In the genomic region with DNA sequence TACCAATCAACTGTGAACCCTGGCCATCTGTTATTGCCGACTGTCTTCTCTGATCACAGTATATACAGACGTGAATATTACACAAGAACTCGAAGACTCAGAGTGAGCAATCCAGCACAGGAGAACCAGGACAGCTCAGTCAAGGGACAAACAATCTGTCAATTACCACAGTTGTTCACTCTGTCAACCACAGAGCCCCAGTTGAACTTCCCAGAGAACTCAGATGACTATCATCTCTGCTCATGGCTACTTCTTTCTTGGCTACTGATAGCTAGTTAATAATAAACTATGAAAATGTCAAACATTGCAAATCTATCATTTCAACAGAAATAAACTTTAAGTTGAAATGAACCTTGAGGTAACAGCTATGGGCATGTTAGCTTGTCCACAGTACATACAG, we compare ENCODE assay signal across 27 mouse cellular contexts.
DNase-seq lines count a peak whose midpoint lies in the region; ATAC-seq lines count a peak whose summit lies in the region.
"Had no signal": no experiment of that assay in that cellular context is flagged by ENCODE, and none has a peak within 500 bp of the region (broad histone marks: within the 10 kb centered on the region; RNA-seq: fewer than 3 reads in every experiment).

No protein-coding gene starts in this region.

- no peak overlapping the region for H3K4me3 ChIP-seq in liver, embryonic 16.5 days (ENCODE audit: low read depth, low read length)
- no peak overlapping the region for H3K4me3 ChIP-seq in liver, embryonic 11.5 days (ENCODE audit: low read depth, low read length)
- H3K4me3 ChIP-seq in intestine, embryonic 15.5 days (replicated peaks): no peak overlapping the region
- H3K4me3 ChIP-seq: embryonic facial prominence, embryonic 13.5 days; embryonic facial prominence, embryonic 15.5 days; erythroblast, embryonic 14.5 days; forebrain, embryonic 10.5 days; forebrain, embryonic 12.5 days had no signal

- H3K9me3 ChIP-seq in liver, embryonic 16.5 days (replicated peaks; ENCODE audit: control insufficient read depth, low read length): no peaks in the 10 kb centered on the region
- no peaks in the 10 kb centered on the region for H3K9me3 ChIP-seq in liver, embryonic 11.5 days (ENCODE audit: control insufficient read depth, low read length)
- H3K9me3 ChIP-seq in intestine, embryonic 15.5 days: no peaks in the 10 kb centered on the region
- H3K9me3 ChIP-seq: embryonic facial prominence, embryonic 13.5 days; embryonic facial prominence, embryonic 15.5 days; forebrain, embryonic 10.5 days; forebrain, embryonic 12.5 days; G1E had no signal

- peak; percentile 55; the same call in 1 of the 2 replicates for ATAC-seq in liver, embryonic 16.5 days (ENCODE audit: low read depth)
- no peak for ATAC-seq in liver, embryonic 11.5 days (replicated peaks; ENCODE audit: low FRiP score)
- no peak for ATAC-seq in intestine, embryonic 15.5 days
- ATAC-seq: activated CD4-positive, CD25-positive, alpha-beta regulatory T cell, adult 4 months; CD4-positive, CD25-positive, alpha-beta regulatory T cell, adult 4 months; forebrain, embryonic 14.5 days; forebrain, embryonic 16.5 days; Patski had no signal

- H3K36me3 ChIP-seq in liver, embryonic 16.5 days (ENCODE audit: control insufficient read depth, insufficient read depth): no peaks in the 10 kb centered on the region
- H3K36me3 ChIP-seq in liver, embryonic 11.5 days (ENCODE audit: control insufficient read depth, insufficient read depth, low read length): peaks cover 4% of the 10 kb centered on the region; the same call in 1 of the 2 replicates
- H3K36me3 ChIP-seq in intestine, embryonic 15.5 days: no peaks in the 10 kb centered on the region

- no peak overlapping the region for H3K27ac ChIP-seq in liver, embryonic 16.5 days (ENCODE audit: low read length)
- no peak overlapping the region for H3K27ac ChIP-seq in liver, embryonic 11.5 days (ENCODE audit: low read depth, low read length)
- H3K27ac ChIP-seq in intestine, embryonic 15.5 days: no peak overlapping the region
- H3K27ac ChIP-seq: embryonic facial prominence, embryonic 13.5 days; embryonic facial prominence, embryonic 15.5 days; forebrain, embryonic 10.5 days; forebrain, embryonic 12.5 days had no signal

- no peak overlapping the region for H3K4me2 ChIP-seq in liver, embryonic 16.5 days (ENCODE audit: low read depth, low read length)
- H3K4me2 ChIP-seq in liver, embryonic 11.5 days: no peak overlapping the region
- H3K4me2 ChIP-seq in intestine, embryonic 15.5 days (replicated peaks): no peak overlapping the region
- H3K4me2 ChIP-seq: embryonic facial prominence, embryonic 13.5 days; embryonic facial prominence, embryonic 15.5 days; forebrain, embryonic 12.5 days had no signal

- 54% methylated on average over 3 of the region's 3 CpGs for WGBS in liver, embryonic 16.5 days (ENCODE audit: insufficient replicate concordance)
- 83% methylated on average over 3 of the region's 3 CpGs for WGBS in liver, embryonic 11.5 days
- WGBS in intestine, embryonic 15.5 days: 62% methylated on average over 3 of the region's 3 CpGs

- no peaks in the 10 kb centered on the region for H3K27me3 ChIP-seq in liver, embryonic 16.5 days (ENCODE audit: control insufficient read depth, insufficient read depth, low read depth, low read length)
- no peaks in the 10 kb centered on the region for H3K27me3 ChIP-seq in liver, embryonic 11.5 days (replicated peaks; ENCODE audit: control insufficient read depth, insufficient read depth, low read length)
- H3K27me3 ChIP-seq in intestine, embryonic 15.5 days (replicated peaks): no peaks in the 10 kb centered on the region
- H3K27me3 ChIP-seq: CH12.LX; embryonic facial prominence, embryonic 13.5 days; embryonic facial prominence, embryonic 15.5 days; forebrain, embryonic 12.5 days; Patski had no signal

- H3K9ac ChIP-seq in liver, embryonic 16.5 days (ENCODE audit: low read depth, low read length): no peak overlapping the region
- H3K9ac ChIP-seq in liver, embryonic 11.5 days (ENCODE audit: low read depth, low read length): no peak overlapping the region
- no peak overlapping the region for H3K9ac ChIP-seq in intestine, embryonic 15.5 days
- H3K9ac ChIP-seq: embryonic facial prominence, embryonic 13.5 days; embryonic facial prominence, embryonic 15.5 days; forebrain, embryonic 12.5 days had no signal

- no peak for DNase-seq in liver, embryonic 11.5 days (ENCODE audit: low spot score)
- peak; percentile 40 for DNase-seq in 416B (ENCODE audit: low read depth)
- peak; percentile 33 for DNase-seq in brain, adult 2 months (ENCODE audit: low read depth, low spot score)
- DNase-seq: adrenal gland, adult 8-10 months; adrenal gland, postnatal 14 days; adrenal gland, postnatal 36 days; B cell, adult 2 months; cerebellum, adult 11 months; cerebellum, adult 8-10 months; cerebellum, adult 9-11 months; cerebellum, postnatal 14 days; cerebellum, postnatal 36 days; embryo, embryonic 11 days had no signal

- no peaks in the 10 kb centered on the region for H3K4me1 ChIP-seq in liver, embryonic 16.5 days (ENCODE audit: control insufficient read depth, low read depth, low read length)
- no peaks in the 10 kb centered on the region for H3K4me1 ChIP-seq in liver, embryonic 11.5 days (replicated peaks; ENCODE audit: control insufficient read depth, insufficient read depth, low read length)
- H3K4me1 ChIP-seq in intestine, embryonic 15.5 days (replicated peaks): no peaks in the 10 kb centered on the region
- H3K4me1 ChIP-seq: embryonic facial prominence, embryonic 13.5 days; embryonic facial prominence, embryonic 15.5 days; forebrain, embryonic 10.5 days; forebrain, embryonic 12.5 days had no signal
